Mouse (Mus musculus): ENCODE measurements around the gene Prkca. TPM values are rescaled to one million over a fixed set of nuclear protein-coding genes. Genes with fewer than 3 reads are reported as not detected.

Prkca gene
- polyA plus RNA-seq, 1 experiment = 18.1 TPM

DNA sequence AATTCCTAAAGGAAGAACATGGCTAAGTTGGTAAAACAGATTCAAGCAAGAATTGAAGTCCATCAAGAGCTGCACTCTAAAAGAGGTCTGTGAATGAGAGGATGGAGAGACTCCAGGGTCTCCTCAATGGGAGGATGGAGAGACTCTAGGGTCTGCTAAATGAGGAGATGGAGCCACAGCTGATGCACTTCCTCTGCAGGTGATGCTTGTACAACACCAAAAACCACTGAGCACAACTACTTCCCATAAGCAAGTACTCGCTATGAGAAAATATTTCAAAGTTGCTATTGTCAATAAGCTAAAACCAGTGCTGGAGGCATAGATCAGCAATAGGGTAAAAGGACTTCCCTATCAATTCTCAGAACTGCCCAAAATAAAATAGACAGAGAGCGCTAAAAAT is 137.1 kb downstream of the Prkca start:
- Histone ChIP-seq H3K79me3 (ENCODE audit: low read depth) (peaks cover 36% of the 10 kb centered on the region), H3K27me3 (ENCODE audit: control insufficient read depth, insufficient read depth, insufficient read length) (no peaks in the 10 kb centered on the region), H3ac (ENCODE audit: control insufficient read depth, insufficient read length, low read depth) (no peak overlapping the region), H3K36me3 (ENCODE audit: control insufficient read depth, insufficient read depth) (no peaks in the 10 kb centered on the region), H3K4me3 (ENCODE audit: insufficient read depth, poor library complexity, severe bottlenecking) (no peak overlapping the region), H3K79me2 (ENCODE audit: control insufficient read depth, insufficient read depth) (peaks cover 97% of the 10 kb centered on the region)
- no peak for TF ChIP-seq CEBPB (IDR thresholded peaks at IDR 0.05; ENCODE audit: low read depth)
- TF ChIP-seq CTCF (IDR thresholded peaks at IDR 0.05; ENCODE audit: control insufficient read depth, insufficient read depth, insufficient read length) = no peak
- no peak for TF ChIP-seq USF1 (IDR thresholded peaks at IDR 0.05; ENCODE audit: low read depth)
- no peak for TF ChIP-seq MYOG (IDR thresholded peaks at IDR 0.05; ENCODE audit: control insufficient read depth, extremely low read depth, insufficient read length)
- no peak for TF ChIP-seq FOSL1 (IDR thresholded peaks at IDR 0.05; ENCODE audit: insufficient read depth, low read length, poor library complexity, severe bottlenecking)
- no peak for TF ChIP-seq MYOD1 (IDR thresholded peaks at IDR 0.05; ENCODE audit: control insufficient read depth, insufficient read length, low read depth)
- TF ChIP-seq MAX (IDR thresholded peaks at IDR 0.05) = no peak

DNA sequence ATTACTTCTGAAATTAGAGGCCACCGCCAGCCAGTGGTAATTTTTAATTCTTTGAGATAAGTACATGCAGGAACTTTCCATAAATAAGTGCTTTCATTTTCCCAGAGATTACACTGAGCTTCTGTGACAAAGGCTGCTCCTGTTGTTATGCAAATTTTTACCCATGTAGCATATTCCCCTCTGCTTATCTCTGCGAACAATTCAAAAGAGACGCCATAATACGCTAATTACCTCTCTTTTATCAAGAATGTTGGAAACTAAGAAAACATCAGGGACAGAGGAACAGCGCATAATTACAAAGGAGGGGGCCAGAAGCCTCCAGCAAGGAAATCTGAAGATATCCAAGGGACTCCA is 138.9 kb downstream of the Prkca start:
- Histone ChIP-seq H3K4me3 (ENCODE audit: insufficient read depth, poor library complexity, severe bottlenecking) (no peak overlapping the region), H3ac (ENCODE audit: control insufficient read depth, insufficient read length, low read depth) (no peak overlapping the region), H3K79me2 (ENCODE audit: control insufficient read depth, insufficient read depth) (peaks cover 96% of the 10 kb centered on the region), H3K36me3 (ENCODE audit: control insufficient read depth, insufficient read depth) (no peaks in the 10 kb centered on the region), H3K79me3 (ENCODE audit: low read depth) (peaks cover 35% of the 10 kb centered on the region), H3K27me3 (ENCODE audit: control insufficient read depth, insufficient read depth, insufficient read length) (no peaks in the 10 kb centered on the region)
- TF ChIP-seq MYOG (IDR thresholded peaks at IDR 0.05; ENCODE audit: control insufficient read depth, extremely low read depth, insufficient read length) (no peak), CTCF (IDR thresholded peaks at IDR 0.05; ENCODE audit: control insufficient read depth, insufficient read depth, insufficient read length) (no peak), MAX (IDR thresholded peaks at IDR 0.05) (no peak), CEBPB (IDR thresholded peaks at IDR 0.05; ENCODE audit: low read depth) (no peak), MYOD1 (IDR thresholded peaks at IDR 0.05; ENCODE audit: control insufficient read depth, insufficient read length, low read depth) (no peak), USF1 (IDR thresholded peaks at IDR 0.05; ENCODE audit: low read depth) (no peak), FOSL1 (IDR thresholded peaks at IDR 0.05; ENCODE audit: insufficient read depth, low read length, poor library complexity, severe bottlenecking) (no peak)

DNA sequence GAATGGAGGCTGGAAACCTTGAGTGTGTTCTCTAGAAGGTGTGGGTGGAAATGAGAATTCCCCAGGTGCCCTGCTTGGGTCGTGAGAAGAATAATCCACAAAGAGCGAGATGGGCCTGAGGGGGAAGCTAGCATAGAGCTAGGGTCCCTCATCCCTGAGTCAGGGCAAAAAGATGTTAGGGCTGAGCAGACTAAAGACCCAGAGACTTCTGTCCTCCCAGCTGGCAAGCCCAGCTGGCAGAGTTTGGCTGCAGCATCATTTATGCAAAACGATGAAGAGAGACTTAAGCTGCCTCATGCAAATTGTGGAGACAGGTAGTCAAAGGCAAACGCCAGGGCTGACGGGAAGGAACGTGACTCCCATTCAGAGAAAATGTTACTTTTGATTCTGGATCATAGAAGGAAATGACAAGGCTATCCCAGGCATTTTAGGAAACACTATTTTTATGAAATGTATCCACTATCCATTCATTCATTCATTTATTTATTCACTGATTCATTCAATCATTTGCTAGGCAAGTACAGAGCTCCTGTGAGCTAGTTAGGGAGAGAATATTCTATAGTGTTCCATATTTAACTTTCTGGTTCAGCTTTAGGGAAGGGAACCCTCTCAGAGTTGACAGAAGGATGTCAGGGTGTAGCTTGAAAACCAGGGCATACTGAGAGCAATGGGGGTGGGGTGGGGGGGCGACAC is 139.4 kb downstream of the Prkca start:
- Histone ChIP-seq H3K79me2 (ENCODE audit: control insufficient read depth, insufficient read depth) (peaks cover 93% of the 10 kb centered on the region), H3K4me3 (ENCODE audit: insufficient read depth, poor library complexity, severe bottlenecking) (no peak overlapping the region), H3K36me3 (ENCODE audit: control insufficient read depth, insufficient read depth) (no peaks in the 10 kb centered on the region), H3ac (ENCODE audit: control insufficient read depth, insufficient read length, low read depth) (no peak overlapping the region), H3K27me3 (ENCODE audit: control insufficient read depth, insufficient read depth, insufficient read length) (no peaks in the 10 kb centered on the region), H3K79me3 (ENCODE audit: low read depth) (peaks cover 35% of the 10 kb centered on the region)
- TF ChIP-seq MYOG (IDR thresholded peaks at IDR 0.05; ENCODE audit: control insufficient read depth, extremely low read depth, insufficient read length) (no peak), MYOD1 (IDR thresholded peaks at IDR 0.05; ENCODE audit: control insufficient read depth, insufficient read length, low read depth) (no peak), MAX (IDR thresholded peaks at IDR 0.05) (no peak), CTCF (IDR thresholded peaks at IDR 0.05; ENCODE audit: control insufficient read depth, insufficient read depth, insufficient read length) (no peak), USF1 (IDR thresholded peaks at IDR 0.05; ENCODE audit: low read depth) (no peak), CEBPB (IDR thresholded peaks at IDR 0.05; ENCODE audit: low read depth) (no peak), FOSL1 (IDR thresholded peaks at IDR 0.05; ENCODE audit: insufficient read depth, low read length, poor library complexity, severe bottlenecking) (no peak)

DNA sequence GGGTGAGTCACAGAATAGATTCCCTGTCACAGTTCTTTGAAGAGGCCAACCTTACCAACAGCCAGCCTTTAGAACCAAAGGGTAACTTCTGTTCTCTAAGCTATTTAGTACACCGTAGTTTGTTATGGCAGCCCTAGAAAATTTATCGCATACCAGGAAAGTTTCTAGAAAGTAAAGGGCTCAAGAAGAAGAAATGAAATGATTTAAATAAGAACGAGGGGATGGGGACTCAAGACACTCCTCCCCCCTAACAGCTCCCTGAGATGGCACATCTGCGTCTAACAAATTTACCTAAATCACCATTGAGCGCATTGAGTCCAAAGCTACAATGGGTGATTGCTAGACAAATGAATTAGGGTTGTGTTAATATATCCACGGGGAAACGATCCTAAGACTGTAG is 140.9 kb downstream of the Prkca start:
- Histone ChIP-seq H3ac (ENCODE audit: control insufficient read depth, insufficient read length, low read depth) (no peak overlapping the region), H3K36me3 (ENCODE audit: control insufficient read depth, insufficient read depth) (no peaks in the 10 kb centered on the region), H3K27me3 (ENCODE audit: control insufficient read depth, insufficient read depth, insufficient read length) (no peaks in the 10 kb centered on the region), H3K79me3 (ENCODE audit: low read depth) (peaks cover 29% of the 10 kb centered on the region), H3K79me2 (ENCODE audit: control insufficient read depth, insufficient read depth) (peaks cover 93% of the 10 kb centered on the region), H3K4me3 (ENCODE audit: insufficient read depth, poor library complexity, severe bottlenecking) (no peak overlapping the region)
- TF ChIP-seq MAX (IDR thresholded peaks at IDR 0.05) = no peak
- no peak for TF ChIP-seq MYOG (IDR thresholded peaks at IDR 0.05; ENCODE audit: control insufficient read depth, extremely low read depth, insufficient read length)
- TF ChIP-seq FOSL1 (IDR thresholded peaks at IDR 0.05; ENCODE audit: insufficient read depth, low read length, poor library complexity, severe bottlenecking) = no peak
- no peak for TF ChIP-seq USF1 (IDR thresholded peaks at IDR 0.05; ENCODE audit: low read depth)
- no peak for TF ChIP-seq MYOD1 (IDR thresholded peaks at IDR 0.05; ENCODE audit: control insufficient read depth, insufficient read length, low read depth)
- TF ChIP-seq CTCF (IDR thresholded peaks at IDR 0.05; ENCODE audit: control insufficient read depth, insufficient read depth, insufficient read length) = no peak
- no peak for TF ChIP-seq CEBPB (IDR thresholded peaks at IDR 0.05; ENCODE audit: low read depth)

DNA sequence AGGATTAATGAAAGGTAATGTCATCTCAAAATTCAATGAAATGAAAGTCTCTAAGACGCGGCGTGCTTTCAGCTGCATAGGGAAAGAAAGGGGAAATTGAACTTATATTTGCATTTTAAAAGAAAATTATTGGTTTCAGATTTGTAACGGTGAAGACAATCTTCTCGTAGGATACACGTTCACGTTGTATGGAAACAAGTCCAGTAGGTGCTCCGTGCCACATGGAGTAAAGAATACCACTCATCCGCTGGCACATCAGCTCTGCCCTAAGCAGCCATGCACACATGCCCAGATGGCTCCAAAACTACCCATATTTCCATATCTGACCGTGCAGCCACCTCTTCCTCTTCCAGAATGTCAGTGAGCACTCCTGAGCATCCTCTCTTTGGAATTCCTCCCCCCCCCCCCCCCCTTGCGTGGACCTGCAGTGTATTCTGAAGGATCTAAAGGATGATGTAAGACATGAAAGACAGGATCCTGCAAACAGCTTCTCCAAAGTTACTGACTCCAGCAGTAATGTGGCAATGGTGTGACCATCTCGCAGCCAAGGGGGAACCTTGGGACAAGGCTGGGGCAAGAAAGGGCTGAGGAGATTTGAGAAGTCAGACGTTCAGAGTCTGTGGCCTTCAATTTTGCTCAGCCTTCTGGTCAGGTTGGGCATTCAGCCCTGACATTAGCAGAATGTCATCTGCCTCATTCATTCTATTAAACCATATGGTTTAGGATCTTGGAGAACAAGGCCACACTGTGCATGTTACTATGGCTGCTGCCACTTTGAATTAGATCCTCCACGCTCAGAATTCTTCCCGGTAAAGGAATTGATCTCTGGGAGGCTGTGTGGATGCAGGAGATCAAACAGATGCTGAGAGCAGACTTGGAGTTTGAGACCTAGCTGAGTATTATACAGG is 142.8 kb downstream of the Prkca start:
- H3K79me2 ChIP-seq (ENCODE audit: control insufficient read depth, insufficient read depth) = peaks cover 93% of the 10 kb centered on the region

More for the DNA sequence above, 142.8 kb downstream of the Prkca start:
- Histone ChIP-seq H3K27me3 (ENCODE audit: control insufficient read depth, insufficient read depth, insufficient read length) (no peaks in the 10 kb centered on the region), H3K4me3 (ENCODE audit: insufficient read depth, poor library complexity, severe bottlenecking) (no peak overlapping the region), H3ac (ENCODE audit: control insufficient read depth, insufficient read length, low read depth) (no peak overlapping the region), H3K36me3 (ENCODE audit: control insufficient read depth, insufficient read depth) (no peaks in the 10 kb centered on the region), H3K79me3 (ENCODE audit: low read depth) (peaks cover 25% of the 10 kb centered on the region)
- TF ChIP-seq USF1 (IDR thresholded peaks at IDR 0.05; ENCODE audit: low read depth) (no peak), CTCF (IDR thresholded peaks at IDR 0.05; ENCODE audit: control insufficient read depth, insufficient read depth, insufficient read length) (no peak), MAX (IDR thresholded peaks at IDR 0.05) (no peak), FOSL1 (IDR thresholded peaks at IDR 0.05; ENCODE audit: insufficient read depth, low read length, poor library complexity, severe bottlenecking) (no peak), MYOD1 (IDR thresholded peaks at IDR 0.05; ENCODE audit: control insufficient read depth, insufficient read length, low read depth) (no peak), CEBPB (IDR thresholded peaks at IDR 0.05; ENCODE audit: low read depth) (no peak), MYOG (IDR thresholded peaks at IDR 0.05; ENCODE audit: control insufficient read depth, extremely low read depth, insufficient read length) (no peak)
